Mouse (Mus musculus) stomach, embryonic 15.5 days (tissue): ENCODE data around the gene Dhrs2. TPM values are rescaled to one million over a fixed set of nuclear protein-coding genes. Genes with fewer than 3 reads are reported as not detected.

Experiments used
- ATAC-seq: fragments of 200-750 bp; cut with Nextera tagmentation; 2 replicates; pipeline ENCODE4 v1.8.0; 2017; ENCODE audit warnings: low read depth, moderate number of reproducible peaks, moderate TSS enrichment; ENCODE audit not compliant: insufficient read depth, low FRiP score
- H3K27ac ChIP-seq: fragments of 300-500 bp; sonication (generic); 2 replicates; pipeline ENCODE4 v1.5.1; 2015; ENCODE audit warnings: mild to moderate bottlenecking, inconsistent platforms
- H3K27me3 ChIP-seq: fragments of 300-500 bp; sonication (generic); replicated peaks from 2 replicates; pipeline ENCODE4 v1.6.1; 2015; ENCODE audit warnings: inconsistent platforms
- H3K36me3 ChIP-seq: fragments of 300-500 bp; sonication (generic); 2 replicates; pipeline ENCODE4 v1.6.1; 2015; ENCODE audit warnings: inconsistent platforms
- H3K4me1 ChIP-seq: fragments of 300-500 bp; sonication (generic); 2 replicates; pipeline ENCODE4 v1.6.1; 2015; ENCODE audit warnings: inconsistent platforms
- H3K4me2 ChIP-seq: fragments of 300-500 bp; sonication (generic); 2 replicates; pipeline ENCODE4 v1.6.1; 2015; ENCODE audit warnings: mild to moderate bottlenecking, inconsistent platforms
- H3K4me3 ChIP-seq: fragments of 300-500 bp; sonication (generic); replicated peaks from 2 replicates; pipeline ENCODE4 v1.5.1; 2015; ENCODE audit warnings: inconsistent platforms
- H3K9ac ChIP-seq: fragments of 300-500 bp; sonication (generic); 2 replicates; pipeline ENCODE4 v1.6.1; 2015; ENCODE audit warnings: inconsistent platforms
- H3K9me3 ChIP-seq: fragments of 300-500 bp; sonication (generic); 2 replicates; pipeline ENCODE4 v1.6.1; 2016; ENCODE audit warnings: inconsistent platforms
- WGBS: fragments of 180-500 bp; shearing (Covaris S2); methylation state at CpG from one replicate; pipeline ENCODE4 v1.1.7; 2015; 5-methylcytosine and 5-hydroxymethylcytosine counted together
- polyA plus RNA-seq: library from polyadenylated mRNA; unstranded; fragments of >200 nt; fragmentation: Nextera tagmentation; extraction: Ambion mirVana; gene quantifications from 2 replicates; pipeline ENCODE4 v1.2.1, GENCODE M21; 2015

Gene Dhrs2
- polyA plus RNA-seq = 0.37 and 0.40 TPM in 2 replicates

DNA sequence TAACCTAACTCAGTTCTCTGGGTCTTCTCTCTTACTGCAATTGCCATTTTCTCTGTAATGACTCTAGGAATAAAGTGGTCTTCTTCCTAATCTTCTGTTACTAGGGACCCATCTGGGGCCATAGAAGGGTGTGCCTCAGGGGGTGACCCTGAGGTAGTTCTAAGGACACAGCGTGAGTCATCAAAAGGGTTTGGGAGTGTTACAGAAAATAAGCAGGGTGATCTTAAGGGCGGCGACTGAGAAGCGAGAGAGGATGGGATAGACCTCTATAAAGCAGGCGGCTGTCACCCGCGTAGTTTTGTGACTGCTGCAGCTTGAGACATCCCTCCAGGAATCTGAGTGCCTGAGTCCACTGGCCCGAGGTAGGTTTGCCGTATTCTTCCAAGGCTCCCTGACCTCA lies at the start of gene Dhrs2:
Dhrs2 (plus strand) TSS at position 301 of the 400 bp plus-strand sequence.
- WGBS = 75% methylated on average over 9 of the region's 9 CpGs
- no peak for ATAC-seq
- H3K9me3 ChIP-seq = no peaks in the 10 kb centered on the region
- no peaks in the 10 kb centered on the region for H3K36me3 ChIP-seq
- H3K27me3 ChIP-seq = no peaks in the 10 kb centered on the region
- no peak within 1 kb of the TSS for H3K4me3 ChIP-seq
- no peak within 1 kb of the TSS for H3K9ac ChIP-seq
- H3K4me2 ChIP-seq = no peak within 1 kb of the TSS
- no peaks in the 10 kb centered on the region for H3K4me1 ChIP-seq
- H3K27ac ChIP-seq = no peak within 1 kb of the TSS

DNA sequence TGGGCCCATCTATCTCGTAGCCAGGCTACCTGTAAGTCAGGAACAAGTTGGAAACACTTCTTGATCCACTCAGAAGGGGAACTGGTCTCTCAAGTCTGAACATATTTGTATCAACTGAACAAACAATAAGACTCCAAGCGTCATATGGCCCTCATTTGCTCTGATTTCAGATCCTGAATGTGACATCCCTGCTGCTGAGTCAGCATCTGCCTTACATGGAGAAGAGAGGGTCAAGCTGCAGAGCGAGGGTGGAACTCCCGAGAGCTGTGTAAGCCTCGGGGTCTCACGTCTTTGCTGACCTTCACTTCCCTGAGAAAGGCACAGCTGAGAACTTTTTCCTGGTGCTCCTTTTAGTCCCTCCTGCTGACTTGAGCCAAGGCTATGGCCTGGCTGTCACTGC lies 47.6 kb upstream of the Dhrs2 start:
- H3K27me3 ChIP-seq = no peaks in the 10 kb centered on the region
- no peak overlapping the region for H3K9ac ChIP-seq
- no peaks in the 10 kb centered on the region for H3K4me1 ChIP-seq
- no peak overlapping the region for H3K4me3 ChIP-seq
- no peaks in the 10 kb centered on the region for H3K9me3 ChIP-seq
- no peak overlapping the region for H3K27ac ChIP-seq
- no peak for ATAC-seq
- WGBS = 55% methylated on average over 6 of the region's 6 CpGs
- no peaks in the 10 kb centered on the region for H3K36me3 ChIP-seq
- H3K4me2 ChIP-seq = no peak overlapping the region

DNA sequence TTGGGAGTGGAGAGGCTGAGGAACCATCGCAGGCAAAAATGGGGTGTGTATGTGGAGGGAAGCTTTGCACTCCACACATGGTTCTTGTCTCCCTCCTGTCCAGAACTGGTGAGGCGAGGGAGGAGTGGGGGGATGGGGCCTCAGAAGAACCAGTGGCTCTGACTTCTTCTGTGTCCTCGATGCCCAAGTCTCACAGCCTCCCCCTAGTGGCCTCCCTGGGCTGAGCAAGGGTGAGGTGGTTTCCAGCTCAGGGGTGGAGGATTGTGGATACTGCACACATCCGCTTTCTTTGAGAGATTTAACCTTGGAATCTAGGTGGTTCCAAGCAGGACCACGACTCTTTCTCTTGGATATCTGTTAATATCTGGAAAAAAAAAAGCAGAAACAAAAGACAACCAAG lies 44.5 kb upstream of the Dhrs2 start:
- Histone ChIP-seq H3K27me3 (no peaks in the 10 kb centered on the region), H3K4me2 (no peak overlapping the region), H3K4me3 (no peak overlapping the region), H3K4me1 (no peaks in the 10 kb centered on the region), H3K9me3 (no peaks in the 10 kb centered on the region), H3K9ac (no peak overlapping the region), H3K27ac (no peak overlapping the region), H3K36me3 (no peaks in the 10 kb centered on the region)
- WGBS = 32% methylated on average over 5 of the region's 5 CpGs
- no peak for ATAC-seq

DNA sequence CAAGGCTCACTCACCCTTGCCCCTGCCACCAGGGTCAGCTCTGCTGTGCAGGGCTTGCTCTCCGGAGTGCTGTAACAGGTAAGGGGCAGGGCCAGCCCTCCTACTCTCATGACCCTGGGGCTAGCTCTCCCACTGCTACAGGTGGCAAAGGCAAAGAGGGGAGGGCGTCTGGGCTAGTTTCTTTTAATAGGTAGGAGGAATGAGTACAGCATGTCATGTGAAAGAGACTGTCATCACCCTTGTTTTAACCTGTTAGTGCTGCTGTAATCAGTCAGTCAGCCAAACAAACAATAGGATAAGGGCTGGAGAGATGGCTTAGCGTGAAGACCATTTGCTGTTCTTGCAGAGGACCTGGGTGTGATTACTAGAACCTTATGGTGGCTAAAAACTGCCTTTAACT lies 40.9 kb upstream of the Dhrs2 start:
- H3K4me1 ChIP-seq = no peaks in the 10 kb centered on the region
- 45% methylated on average over 3 of the region's 3 CpGs for WGBS
- H3K36me3 ChIP-seq = no peaks in the 10 kb centered on the region
- no peak overlapping the region for H3K4me3 ChIP-seq
- no peaks in the 10 kb centered on the region for H3K9me3 ChIP-seq
- ATAC-seq = no peak
- no peak overlapping the region for H3K4me2 ChIP-seq
- no peak overlapping the region for H3K9ac ChIP-seq
- H3K27ac ChIP-seq = no peak overlapping the region
- no peaks in the 10 kb centered on the region for H3K27me3 ChIP-seq

DNA sequence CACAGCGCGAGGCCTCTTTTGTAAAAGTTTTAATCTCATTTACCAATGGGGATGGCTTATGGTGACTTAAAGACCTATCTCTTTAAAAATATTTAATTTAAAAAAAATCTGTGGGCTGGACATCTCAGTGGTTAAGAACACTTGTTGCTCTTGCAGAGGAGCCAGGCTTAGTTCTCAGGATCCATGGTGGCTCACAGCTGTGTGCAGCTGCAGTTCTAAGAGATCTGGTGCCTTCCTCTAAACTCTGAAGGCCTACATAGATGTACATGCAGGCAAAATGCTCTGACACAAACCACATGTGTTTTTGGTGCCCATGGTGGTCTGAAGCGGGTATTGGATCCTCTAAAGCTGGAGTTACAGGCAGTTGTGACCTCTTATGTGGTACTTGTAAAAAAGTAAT lies 38.6 kb upstream of the Dhrs2 start:
- no peak overlapping the region for H3K9ac ChIP-seq
- H3K4me3 ChIP-seq = no peak overlapping the region
- WGBS = 88% methylated on average over 3 of the region's 3 CpGs
- no peak overlapping the region for H3K27ac ChIP-seq
- no peak for ATAC-seq
- no peaks in the 10 kb centered on the region for H3K36me3 ChIP-seq
- no peaks in the 10 kb centered on the region for H3K9me3 ChIP-seq
- no peaks in the 10 kb centered on the region for H3K27me3 ChIP-seq
- no peak overlapping the region for H3K4me2 ChIP-seq
- H3K4me1 ChIP-seq = no peaks in the 10 kb centered on the region

DNA sequence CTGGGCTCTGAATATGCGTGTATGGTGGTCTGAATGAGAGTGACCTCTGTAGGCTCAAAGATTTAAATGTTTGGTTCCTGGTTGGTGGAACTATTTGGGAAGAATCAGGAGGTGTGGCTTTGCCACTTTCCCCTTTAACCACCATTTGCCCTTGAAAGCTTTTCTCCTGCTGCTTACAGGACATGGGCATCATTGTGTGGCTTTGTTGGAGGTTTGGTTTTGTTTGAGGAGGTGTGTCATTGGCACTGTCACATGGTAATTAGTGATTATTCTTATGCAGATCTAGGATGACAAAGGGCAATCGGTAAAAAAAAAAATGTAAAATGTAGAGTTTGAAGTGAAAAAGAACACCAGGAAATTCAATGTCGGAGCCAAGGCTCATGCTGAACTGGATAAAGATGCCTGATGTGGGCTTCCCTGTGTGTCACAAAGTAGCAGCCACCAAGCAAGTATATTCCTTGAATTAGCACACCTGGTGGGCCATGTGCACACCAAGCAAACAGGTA lies 37.1 kb upstream of the Dhrs2 start:
- ATAC-seq = no peak
- no peak overlapping the region for H3K4me3 ChIP-seq
- no peaks in the 10 kb centered on the region for H3K27me3 ChIP-seq
- H3K4me1 ChIP-seq = no peaks in the 10 kb centered on the region
- 85% methylated on average over 3 of the region's 3 CpGs for WGBS
- no peak overlapping the region for H3K27ac ChIP-seq
- H3K9ac ChIP-seq = no peak overlapping the region
- H3K9me3 ChIP-seq = no peaks in the 10 kb centered on the region
- no peak overlapping the region for H3K4me2 ChIP-seq
- H3K36me3 ChIP-seq = no peaks in the 10 kb centered on the region

DNA sequence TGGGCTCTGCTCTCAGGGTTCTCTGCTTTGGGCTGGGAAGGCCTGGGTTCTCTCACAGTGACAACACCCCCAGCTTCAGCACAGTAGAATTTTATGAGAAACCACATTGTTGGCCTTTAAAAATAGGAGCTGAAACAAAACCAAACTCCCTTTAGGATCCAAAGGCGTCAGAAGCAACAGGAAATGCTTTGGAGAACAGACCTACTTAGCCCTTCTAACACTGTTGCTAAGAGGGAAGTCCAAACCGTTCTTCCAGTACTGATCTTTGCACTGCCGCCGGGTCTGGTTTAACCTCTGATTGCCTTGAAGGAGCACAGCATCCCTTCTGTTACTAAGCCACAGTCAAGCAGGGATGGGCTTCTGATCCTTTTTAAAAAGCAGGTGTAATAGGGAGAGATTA lies 33.3 kb upstream of the Dhrs2 start:
- Histone ChIP-seq H3K4me2 (no peak overlapping the region), H3K4me1 (no peaks in the 10 kb centered on the region), H3K36me3 (no peaks in the 10 kb centered on the region), H3K27ac (no peak overlapping the region), H3K9me3 (no peaks in the 10 kb centered on the region), H3K4me3 (no peak overlapping the region), H3K27me3 (no peaks in the 10 kb centered on the region), H3K9ac (no peak overlapping the region)
- 36% methylated on average over 4 of the region's 4 CpGs for WGBS
- ATAC-seq = no peak

DNA sequence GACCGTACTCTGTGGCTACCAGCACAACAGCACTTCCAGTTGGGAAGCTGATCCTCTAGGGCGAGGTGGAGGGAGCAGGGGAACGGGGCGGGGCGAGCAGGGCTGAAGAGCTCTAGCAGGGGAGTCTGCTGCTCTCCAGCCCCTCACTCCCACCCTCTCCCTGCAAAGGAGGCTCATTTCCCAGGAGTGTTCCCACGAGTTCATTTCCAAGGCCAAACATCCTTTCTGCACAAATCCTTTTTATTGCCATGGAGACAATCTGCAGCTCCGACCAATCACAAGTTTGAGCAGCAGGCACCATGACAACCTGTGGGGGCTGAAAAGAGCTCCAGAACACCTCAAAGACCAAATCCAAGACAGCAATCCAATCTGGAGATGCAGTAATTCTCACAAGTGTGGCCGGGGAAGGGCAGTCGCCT lies 32.4 kb upstream of the Dhrs2 start:
- H3K4me2 ChIP-seq = no peak overlapping the region
- ATAC-seq = no peak; the same call in 1 of the 2 replicates
- no peaks in the 10 kb centered on the region for H3K27me3 ChIP-seq
- no peak overlapping the region for H3K4me3 ChIP-seq
- 26% methylated on average over 9 of the region's 9 CpGs for WGBS
- no peaks in the 10 kb centered on the region for H3K9me3 ChIP-seq
- H3K4me1 ChIP-seq = no peaks in the 10 kb centered on the region
- H3K9ac ChIP-seq = no peak overlapping the region
- H3K36me3 ChIP-seq = no peaks in the 10 kb centered on the region
- H3K27ac ChIP-seq = no peak overlapping the region

DNA sequence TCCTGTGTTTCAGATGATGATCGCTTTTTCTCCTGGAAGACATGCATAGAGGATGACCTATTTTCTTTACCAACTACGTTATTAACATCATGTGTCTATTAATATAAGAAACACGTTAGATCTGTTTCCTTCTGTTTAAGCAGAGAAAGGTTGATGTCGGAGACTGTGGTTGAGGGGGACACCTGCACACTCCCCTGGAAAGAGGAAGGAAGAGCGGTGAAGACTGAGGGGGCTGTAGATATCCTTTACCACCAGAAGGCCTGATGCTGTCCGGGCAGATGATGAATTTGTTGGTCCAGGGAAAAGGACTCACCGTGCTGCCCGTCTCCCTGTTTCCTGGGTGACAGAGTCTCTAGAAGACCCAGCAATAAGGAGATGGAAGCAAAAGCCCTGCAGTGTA lies 28.5 kb upstream of the Dhrs2 start:
- no peaks in the 10 kb centered on the region for H3K9me3 ChIP-seq
- H3K4me2 ChIP-seq = no peak overlapping the region
- H3K36me3 ChIP-seq = no peaks in the 10 kb centered on the region
- no peak overlapping the region for H3K9ac ChIP-seq
- 74% methylated on average over 8 of the region's 8 CpGs for WGBS
- H3K4me1 ChIP-seq = no peaks in the 10 kb centered on the region
- H3K4me3 ChIP-seq = no peak overlapping the region
- no peak for ATAC-seq
- no peaks in the 10 kb centered on the region for H3K27me3 ChIP-seq
- no peak overlapping the region for H3K27ac ChIP-seq

DNA sequence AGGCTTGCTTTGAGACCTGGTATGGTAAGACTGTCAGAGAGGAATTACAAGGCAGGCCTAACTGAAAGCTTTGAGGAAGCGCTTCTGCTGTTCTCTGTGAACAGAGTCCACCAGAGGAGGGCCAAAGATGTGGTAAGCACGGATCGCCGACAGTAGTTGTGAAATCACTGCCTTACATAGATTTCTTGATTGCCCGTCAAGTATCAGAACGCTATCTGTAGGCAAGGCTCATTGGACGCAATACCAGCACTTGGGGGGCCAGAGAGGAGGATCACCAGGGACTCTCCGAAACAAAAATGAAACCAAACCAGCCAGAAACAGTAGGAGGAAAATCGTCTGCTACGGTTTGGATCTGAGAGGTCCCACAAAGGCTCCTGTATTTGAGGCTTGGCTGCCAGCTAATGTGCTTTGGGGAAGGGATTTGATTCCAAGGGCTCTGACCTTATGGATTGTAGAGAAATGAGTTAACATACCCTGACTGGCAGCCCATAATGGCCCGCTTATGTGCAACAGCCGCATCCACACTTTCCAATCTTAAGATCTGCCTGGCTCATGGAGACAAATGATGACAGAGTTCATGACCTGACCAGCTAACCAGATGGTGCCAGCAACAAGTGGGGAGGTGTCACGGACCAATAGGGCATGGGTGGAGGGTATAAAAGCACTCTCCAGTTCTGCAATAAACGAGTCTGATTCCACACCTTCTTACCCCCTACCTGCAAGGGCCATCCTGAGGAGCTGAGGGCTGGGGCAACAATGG lies 27.8 kb upstream of the Dhrs2 start:
- Histone ChIP-seq H3K4me3 (no peak overlapping the region; the same call in 1 of the 2 replicates), H3K9ac (no peak overlapping the region), H3K4me1 (no peaks in the 10 kb centered on the region), H3K9me3 (no peaks in the 10 kb centered on the region), H3K36me3 (no peaks in the 10 kb centered on the region), H3K27me3 (no peaks in the 10 kb centered on the region), H3K27ac (no peak overlapping the region), H3K4me2 (0 out of 2 replicates have a peak overlapping the region, but pooled peaks have one; percentile 9)
- ATAC-seq = no peak
- 51% methylated on average over 14 of the region's 14 CpGs for WGBS

DNA sequence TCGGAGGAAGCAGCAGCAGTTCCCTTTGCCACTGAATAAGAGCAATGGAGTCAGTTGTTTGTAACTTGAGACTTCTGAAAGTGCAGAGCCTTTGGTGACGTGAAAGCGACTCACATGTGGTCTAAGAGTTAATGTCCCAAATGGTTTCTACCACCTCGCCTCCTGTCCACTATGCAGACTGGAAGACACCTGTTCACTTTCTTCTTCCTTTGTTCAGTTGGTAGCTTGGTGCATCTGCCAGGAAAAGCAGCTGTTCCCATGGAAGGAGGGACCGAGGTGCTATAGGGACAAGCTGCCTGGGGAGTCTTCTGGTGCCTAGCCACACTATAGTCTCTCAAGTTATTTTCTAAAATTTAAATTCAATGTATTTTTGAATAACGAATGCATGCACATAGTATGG lies 27.0 kb upstream of the Dhrs2 start:
- WGBS = 50% methylated on average over 6 of the region's 6 CpGs
- Histone ChIP-seq H3K9me3 (no peaks in the 10 kb centered on the region), H3K9ac (no peak overlapping the region), H3K27ac (no peak overlapping the region), H3K4me2 (no peak overlapping the region), H3K4me3 (no peak overlapping the region), H3K27me3 (no peaks in the 10 kb centered on the region), H3K4me1 (no peaks in the 10 kb centered on the region), H3K36me3 (no peaks in the 10 kb centered on the region)
- no peak for ATAC-seq

DNA sequence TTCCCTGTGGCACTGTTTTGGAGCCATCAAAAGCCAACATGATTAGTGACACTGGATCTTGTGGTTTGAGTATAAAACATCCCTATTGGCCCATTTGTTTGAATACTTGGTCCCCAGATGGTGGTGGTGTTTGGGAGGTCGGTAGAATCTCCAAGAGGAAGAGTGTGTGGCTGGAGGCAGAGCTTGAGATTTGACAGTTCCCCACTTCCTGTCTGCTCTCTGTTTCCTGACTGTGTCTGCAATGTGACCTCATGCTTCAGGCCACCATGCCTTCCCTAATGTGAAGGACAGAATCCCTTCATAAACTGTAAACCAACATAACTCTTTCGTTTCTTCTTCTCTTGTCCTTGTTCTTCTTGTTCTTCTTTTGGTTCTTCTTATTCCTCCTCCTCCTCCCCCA lies 24.7 kb upstream of the Dhrs2 start:
- no peak overlapping the region for H3K9ac ChIP-seq
- H3K9me3 ChIP-seq = no peaks in the 10 kb centered on the region
- H3K36me3 ChIP-seq = no peaks in the 10 kb centered on the region
- no peak for ATAC-seq
- H3K27ac ChIP-seq = no peak overlapping the region
- no peak overlapping the region for H3K4me3 ChIP-seq
- H3K4me1 ChIP-seq = no peaks in the 10 kb centered on the region
- no peak overlapping the region for H3K4me2 ChIP-seq
- WGBS = 47% methylated on average over 2 of the region's 2 CpGs
- H3K27me3 ChIP-seq = no peaks in the 10 kb centered on the region
